Mouse (Mus musculus): Measurements from ENCODE around the gene Tmem86a. TPM values are rescaled to one million over a fixed set of nuclear protein-coding genes. Genes with fewer than 3 reads are reported as not detected.

The Tmem86a gene
- total RNA-seq, 2 experiments from 2014 or later = 7.2 to 8.1 TPM

- intact Hi-C loops (cut with DNase I; ENCODE audit: low total_unique reads) = no loop called here
- DNase-seq = no peak
Observed at GRCm38 (mm10) chr7:47066942-47067341, 16.5 kb downstream of the Tmem86a start.

GRCm38 (mm10) chr7:47067879-47068278 lies 17.5 kb downstream of the Tmem86a start:
- DNase-seq = no peak
- intact Hi-C loops (cut with DNase I; ENCODE audit: low total_unique reads) = no loop called here

- intact Hi-C loops (cut with DNase I; ENCODE audit: low total_unique reads) = no loop called here
- no peak for DNase-seq
Observed at GRCm38 (mm10) chr7:47072551-47072950, 22.1 kb downstream of the Tmem86a start.

GRCm38 (mm10) chr7:47073536-47074521 lies 23.4 kb downstream of the Tmem86a start:
- DNase-seq = no peak
- intact Hi-C loops (cut with DNase I; ENCODE audit: low total_unique reads) = no loop called here

DNA sequence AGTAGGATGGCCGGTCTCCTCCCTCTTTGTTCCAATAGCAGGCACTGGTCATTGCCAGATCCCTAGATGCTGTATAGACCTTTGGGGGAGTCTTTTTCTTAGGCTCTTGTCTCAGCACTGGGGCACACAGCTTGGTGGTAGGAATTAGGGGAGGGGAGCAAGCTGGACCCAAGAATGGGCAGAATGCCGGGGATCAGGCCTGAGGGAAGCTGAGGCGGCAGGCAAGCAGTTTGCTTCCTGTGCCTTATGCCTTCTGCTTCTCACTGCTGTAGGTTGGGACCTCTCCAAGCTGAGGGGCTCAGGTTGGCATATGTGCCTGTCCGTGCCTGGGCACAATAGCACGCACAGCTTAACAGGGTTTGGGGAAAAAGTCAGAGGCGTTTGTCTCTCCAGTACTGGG lies 25.8 kb downstream of the Tmem86a start:
- intact Hi-C loops (cut with DNase I; ENCODE audit: low total_unique reads) = no loop called here
- no peak for DNase-seq

DNA sequence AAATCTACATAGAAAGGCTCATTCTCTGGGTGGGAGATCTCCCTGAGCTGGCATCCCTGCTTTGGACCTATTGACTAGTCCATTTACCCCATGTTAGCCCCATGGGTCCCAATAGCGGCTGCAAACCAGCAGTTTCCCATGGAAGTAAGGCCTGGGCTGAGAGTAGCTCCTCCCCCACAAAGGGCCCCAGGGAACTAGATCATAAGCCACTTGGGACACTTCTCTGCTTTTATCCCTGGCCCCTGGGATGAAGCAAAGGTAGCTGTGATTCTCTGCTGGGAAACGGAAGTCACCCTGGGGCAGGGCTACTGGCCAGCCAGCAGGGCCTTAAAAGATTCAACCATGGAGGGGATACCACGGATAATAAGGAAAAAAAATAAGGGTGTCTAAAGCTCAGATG lies 26.3 kb downstream of the Tmem86a start:
- DNase-seq = no peak
- intact Hi-C loops (cut with DNase I; ENCODE audit: low total_unique reads) = no loop called here

DNA sequence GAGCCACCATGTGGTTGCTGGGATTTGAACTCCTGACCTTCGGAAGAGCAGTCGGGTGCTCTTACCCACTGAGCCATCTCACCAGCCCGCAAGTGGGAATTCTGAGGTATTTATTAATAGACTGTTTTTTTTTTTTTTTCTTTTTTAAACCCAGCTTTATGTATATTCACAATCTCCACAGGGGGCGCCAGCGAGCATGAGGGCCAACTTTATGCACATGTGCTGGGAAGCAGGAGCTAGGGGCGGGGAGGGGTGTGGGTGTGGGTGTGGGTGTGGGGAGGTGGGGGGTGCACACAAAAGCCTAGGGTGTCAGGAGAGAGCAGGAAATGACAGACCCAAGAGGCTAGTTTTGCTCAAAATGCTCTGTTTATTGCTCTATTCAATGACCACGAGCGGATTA lies 27.1 kb downstream of the Tmem86a start:
- peak; percentile 48 for DNase-seq
- intact Hi-C loops (cut with DNase I; ENCODE audit: low total_unique reads) = no loop called here

GRCm38 (mm10) chr7:47080868-47081267 lies 30.5 kb downstream of the Tmem86a start:
- DNase-seq = no peak
- intact Hi-C loops (cut with DNase I; ENCODE audit: low total_unique reads) = no loop called here

GRCm38 (mm10) chr7:47081277-47081676 lies 30.9 kb downstream of the Tmem86a start:
- DNase-seq = peak; percentile 69
- intact Hi-C loops (cut with DNase I; ENCODE audit: low total_unique reads) = no loop called here

DNA sequence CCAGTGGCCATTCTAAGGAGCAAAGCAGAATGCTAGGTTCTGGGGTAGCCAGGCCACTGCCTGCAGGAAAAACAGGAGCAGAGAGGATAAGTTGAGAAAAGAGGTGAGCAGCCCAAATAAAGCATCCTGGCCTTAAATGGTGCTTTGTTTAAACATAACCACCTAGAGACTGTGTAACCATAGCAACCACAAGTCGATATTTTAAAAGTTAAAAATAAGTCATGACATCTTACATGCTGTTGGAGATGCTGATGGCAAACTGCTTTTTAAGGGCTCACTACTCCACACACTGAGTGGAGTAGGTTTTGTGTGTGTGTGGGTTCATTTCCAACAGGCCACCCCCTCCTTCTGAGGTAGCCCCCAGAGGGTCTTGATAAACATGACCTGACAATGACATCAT lies 34.7 kb downstream of the Tmem86a start:
- DNase-seq = no peak
- intact Hi-C loops (cut with DNase I; ENCODE audit: low total_unique reads) = no loop called here

- intact Hi-C loops (cut with DNase I; ENCODE audit: low total_unique reads) = loop anchor here (10.0 kb wide), 1 partner anchor 51 kb away; no protein-coding TSS in a partner anchor
- DNase-seq = no peak
Observed at GRCm38 (mm10) chr7:47093935-47094334, 43.5 kb downstream of the Tmem86a start.

DNA sequence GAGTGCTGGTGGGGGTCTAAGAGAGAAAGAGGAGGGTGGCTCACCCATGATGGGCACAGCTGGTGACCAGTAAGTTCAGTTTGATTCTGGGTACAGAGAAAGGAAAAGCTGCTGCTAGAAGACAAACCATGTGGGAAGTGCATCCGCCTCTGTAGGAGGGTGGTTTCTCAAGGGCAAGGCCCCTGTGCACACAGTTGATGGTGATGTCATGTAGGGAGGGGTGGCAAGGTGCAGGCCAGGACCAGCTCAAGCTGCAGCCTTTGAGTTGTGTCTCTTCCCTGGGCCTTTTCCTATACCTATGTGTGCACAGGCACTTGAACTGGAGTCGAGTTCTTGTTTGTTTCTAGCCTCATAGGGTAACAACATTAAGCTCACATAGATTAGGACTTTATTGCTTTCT lies 44.6 kb downstream of the Tmem86a start:
- DNase-seq = no peak
- intact Hi-C loops (cut with DNase I; ENCODE audit: low total_unique reads) = loop anchor here (10.0 kb wide), 1 partner anchor 50 kb away; no protein-coding TSS in a partner anchor

DNA sequence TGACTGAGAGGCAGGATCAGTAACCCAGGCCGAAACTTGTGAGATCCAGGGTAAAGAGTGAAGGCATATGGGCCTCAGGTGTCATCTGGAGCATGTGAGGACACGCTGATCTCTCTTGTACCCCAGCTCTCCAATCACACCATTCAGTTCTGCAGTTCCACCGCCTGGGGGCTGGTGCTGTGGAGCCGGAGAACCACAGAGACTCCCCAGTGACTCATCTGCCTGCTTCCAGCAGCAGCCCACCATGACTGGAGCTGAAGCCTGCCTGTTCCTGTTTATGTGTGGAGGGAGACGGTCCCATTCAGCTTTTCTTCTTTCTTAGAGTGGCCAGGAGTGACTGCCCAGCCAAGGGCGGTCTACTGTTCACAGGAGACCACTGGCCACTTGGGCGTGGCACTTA lies 47.6 kb downstream of the Tmem86a start:
- no peak for DNase-seq
- intact Hi-C loops (cut with DNase I; ENCODE audit: low total_unique reads) = loop anchor here (10.0 kb wide), 1 partner anchor 47 kb away; no protein-coding TSS in a partner anchor

- intact Hi-C loops (cut with DNase I; ENCODE audit: low total_unique reads) = loop anchor here (10.0 kb wide), 1 partner anchor 45 kb away; no protein-coding TSS in a partner anchor
Observed at GRCm38 (mm10) chr7:47099306-47099705, 48.9 kb downstream of the Tmem86a start.

DNA sequence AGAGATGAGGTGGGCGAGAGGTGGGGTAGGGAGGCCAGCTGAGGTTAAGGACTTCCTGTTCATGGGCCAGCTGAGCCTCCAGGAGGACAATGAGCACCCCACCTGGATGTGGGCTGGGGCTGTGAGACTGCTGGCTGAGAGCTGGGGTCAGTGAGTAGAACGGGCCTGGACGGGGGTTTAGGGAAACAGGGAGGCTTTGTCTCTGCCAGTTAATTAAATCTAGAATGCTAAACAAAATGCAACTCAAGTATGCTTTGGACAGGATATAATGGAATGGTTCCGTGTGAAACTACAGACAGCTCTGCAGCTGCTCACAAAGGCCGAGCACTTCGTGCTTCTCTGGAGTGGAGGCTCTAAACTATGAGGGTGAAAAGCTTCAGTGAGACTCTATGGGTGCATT lies 50.2 kb downstream of the Tmem86a start:
- intact Hi-C loops (cut with DNase I; ENCODE audit: low total_unique reads) = no loop called here
- no peak for DNase-seq

More at GRCm38 (mm10) chr7:47099306-47099705, 48.9 kb downstream of the Tmem86a start:
- DNase-seq = no peak

DNA sequence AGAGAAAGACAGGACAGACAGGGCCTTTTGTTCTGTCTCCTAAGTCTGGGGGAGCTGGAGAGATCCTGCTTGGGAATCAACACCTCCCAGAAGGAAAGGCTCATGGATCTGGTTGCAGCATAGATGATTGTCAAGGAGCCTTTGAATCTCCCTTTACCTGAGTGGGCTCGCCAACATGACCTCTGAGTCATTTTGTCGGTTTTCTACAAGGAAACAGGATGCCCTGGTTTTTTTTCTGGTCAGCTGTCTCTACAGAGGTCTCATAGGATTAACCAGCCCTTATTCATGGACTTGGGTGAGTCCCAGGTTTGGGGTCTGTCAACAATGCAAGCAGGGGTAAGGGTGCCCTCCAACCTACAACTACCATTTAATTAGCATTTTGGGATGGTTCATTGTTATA lies 52.6 kb downstream of the Tmem86a start:
- no peak for DNase-seq
- intact Hi-C loops (cut with DNase I; ENCODE audit: low total_unique reads) = no loop called here

GRCm38 (mm10) chr7:47103671-47104414 lies 53.4 kb downstream of the Tmem86a start:
- intact Hi-C loops (cut with DNase I; ENCODE audit: low total_unique reads) = no loop called here
- no peak for DNase-seq

Data from gastrocnemius, postnatal 14 days (tissue).